Mouse (Mus musculus) CD8-positive naive resting alpha-beta T cell, adult 2 months (primary cell): Measurements from ENCODE around the gene Lrrc74a.
A peak's percentile ranks its signal among the peaks of the same experiment; 100 is the strongest.

Experiments
- DNase-seq, 2 experiments: peaks; one replicate each; pipeline ENCODE4 v3.0.0; 2022; ENCODE audit warnings: low read depth in 2 of 2, low spot score in 2 of 2

Lrrc74a gene

GRCm38 (mm10) chr12:86803651-86804307 is 69.6 kb downstream of the Lrrc74a start:
- no peak for DNase-seq

GRCm38 (mm10) chr12:86804308-86804700 is 70.1 kb downstream of the Lrrc74a start:
- no peak for DNase-seq

- DNase-seq: no peak
These were observed 70.7 kb downstream of the Lrrc74a start for GRCm38 (mm10) chr12:86804857-86805256.

- no peak for DNase-seq
These were observed 71.1 kb downstream of the Lrrc74a start for GRCm38 (mm10) chr12:86805315-86805714.

- DNase-seq: no peak
These were observed 72.1 kb downstream of the Lrrc74a start for GRCm38 (mm10) chr12:86806031-86806922.

- peak; percentile 72 to 82 for DNase-seq
These were observed 73.0 kb downstream of the Lrrc74a start for GRCm38 (mm10) chr12:86806923-86807794.

- DNase-seq: no peak
These were observed 73.6 kb downstream of the Lrrc74a start for GRCm38 (mm10) chr12:86807795-86808128.

- DNase-seq: no peak
These were observed 74.7 kb downstream of the Lrrc74a start for GRCm38 (mm10) chr12:86808856-86809255.

GRCm38 (mm10) chr12:86810040-86810439 is 75.9 kb downstream of the Lrrc74a start:
- no peak for DNase-seq

GRCm38 (mm10) chr12:86810725-86811444 is 76.7 kb downstream of the Lrrc74a start:
- peak; percentile 85 to 86 for DNase-seq

GRCm38 (mm10) chr12:86812782-86813181 is 78.6 kb downstream of the Lrrc74a start:
- DNase-seq: no peak
